Mouse (Mus musculus): ENCODE results near the gene 2610001J05Rik. TPM values are rescaled to one million over a fixed set of nuclear protein-coding genes. Genes with fewer than 3 reads are reported as not detected.

Gene 2610001J05Rik
- polyA plus RNA-seq, 1 experiment from 2014 or later, result 113 TPM

GRCm38 (mm10) chr6:13836967-13837570 lies 34.2 kb downstream of the 2610001J05Rik start:
- no peaks in the 10 kb centered on the region for H3K27me3 ChIP-seq (replicated peaks; ENCODE audit: control insufficient read depth, insufficient read depth, low read length)
- H3K4me1 ChIP-seq (ENCODE audit: control insufficient read depth, insufficient read depth, low read length), result no peaks in the 10 kb centered on the region
- H3K4me2 ChIP-seq (ENCODE audit: low read depth, low read length), result no peak overlapping the region
- no peak overlapping the region for H3K27ac ChIP-seq (ENCODE audit: low read length)
- no peak overlapping the region for H3K9ac ChIP-seq (ENCODE audit: low read depth, low read length)
- no peaks in the 10 kb centered on the region for H3K9me3 ChIP-seq (ENCODE audit: control insufficient read depth, low read length)
- WGBS, result 74% methylated on average over 3 of the region's 3 CpGs
- no peaks in the 10 kb centered on the region for H3K36me3 ChIP-seq (ENCODE audit: control insufficient read depth, insufficient read depth, low read length)
- H3K4me3 ChIP-seq (ENCODE audit: low read length), result no peak overlapping the region
- ATAC-seq, result no peak

DNA sequence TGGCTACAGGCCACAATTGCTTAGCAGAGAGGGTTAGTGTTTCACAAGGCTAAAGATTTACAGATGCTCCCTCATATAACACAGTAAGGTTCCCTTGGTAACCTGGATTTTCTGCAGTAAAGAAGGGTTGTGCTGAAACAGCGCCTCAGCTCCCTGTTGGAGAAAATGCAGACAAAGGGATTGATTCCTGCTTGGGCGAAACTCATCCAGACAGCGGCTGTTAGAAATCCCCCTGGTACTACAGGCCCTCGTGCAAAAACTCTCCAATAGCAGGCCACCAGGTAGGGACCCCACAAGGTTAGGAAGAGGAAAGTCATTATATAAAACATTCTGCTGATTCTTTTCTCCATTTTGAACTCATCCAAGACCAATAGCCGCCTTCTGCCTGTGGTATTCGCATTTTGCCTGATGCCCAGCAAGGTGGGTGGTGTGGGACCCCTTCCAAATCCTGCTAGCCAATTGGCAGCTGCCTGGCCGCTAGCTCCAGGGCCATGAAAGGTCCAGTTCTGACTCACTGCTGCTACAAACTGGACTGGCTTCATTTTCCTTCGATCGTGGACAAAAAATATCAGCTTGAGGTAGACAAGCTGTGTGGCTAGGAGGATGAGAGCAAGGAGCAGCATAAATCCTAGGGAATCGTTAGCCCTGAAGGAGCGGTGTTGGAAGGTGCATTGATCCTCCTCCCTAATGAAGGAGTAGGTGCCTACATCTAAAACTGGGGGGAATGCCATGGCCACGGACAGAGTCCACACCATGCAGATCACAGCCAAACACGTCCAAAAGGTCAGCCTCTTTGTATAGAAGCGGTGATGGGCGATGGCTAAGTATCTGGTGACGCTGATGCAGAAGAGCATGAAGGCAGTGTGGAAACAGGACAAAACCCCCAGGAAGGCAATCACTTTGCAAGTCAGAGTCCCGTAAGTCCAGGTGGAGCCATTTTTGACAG lies 35.3 kb downstream of the 2610001J05Rik start:
- ATAC-seq, result no peak
- 66% methylated on average over 17 of the region's 17 CpGs for WGBS

GRCm38 (mm10) chr6:13832770-13833169 lies 38.5 kb downstream of the 2610001J05Rik start:
- WGBS, result 71% methylated on average over 2 of the region's 2 CpGs
- no peaks in the 10 kb centered on the region for H3K9me3 ChIP-seq (ENCODE audit: control insufficient read depth, low read length)
- H3K9ac ChIP-seq (ENCODE audit: low read depth, low read length), result no peak overlapping the region
- no peak overlapping the region for H3K4me3 ChIP-seq (ENCODE audit: low read length)
- no peaks in the 10 kb centered on the region for H3K27me3 ChIP-seq (replicated peaks; ENCODE audit: control insufficient read depth, insufficient read depth, low read length)
- ATAC-seq, result no peak
- H3K4me2 ChIP-seq (ENCODE audit: low read depth, low read length), result no peak overlapping the region
- no peaks in the 10 kb centered on the region for H3K4me1 ChIP-seq (ENCODE audit: control insufficient read depth, insufficient read depth, low read length)
- H3K36me3 ChIP-seq (ENCODE audit: control insufficient read depth, insufficient read depth, low read length), result no peaks in the 10 kb centered on the region
- no peak overlapping the region for H3K27ac ChIP-seq (ENCODE audit: low read length)

More for the DNA sequence above, 35.3 kb downstream of the 2610001J05Rik start:
- no peak overlapping the region for H3K4me3 ChIP-seq (ENCODE audit: low read length)
- H3K36me3 ChIP-seq (ENCODE audit: control insufficient read depth, insufficient read depth, low read length), result no peaks in the 10 kb centered on the region
- H3K4me2 ChIP-seq (ENCODE audit: low read depth, low read length), result no peak overlapping the region
- H3K4me1 ChIP-seq (ENCODE audit: control insufficient read depth, insufficient read depth, low read length), result no peaks in the 10 kb centered on the region
- H3K9me3 ChIP-seq (ENCODE audit: control insufficient read depth, low read length), result no peaks in the 10 kb centered on the region
- no peaks in the 10 kb centered on the region for H3K27me3 ChIP-seq (replicated peaks; ENCODE audit: control insufficient read depth, insufficient read depth, low read length)
- H3K9ac ChIP-seq (ENCODE audit: low read depth, low read length), result no peak overlapping the region
- H3K27ac ChIP-seq (ENCODE audit: low read length), result no peak overlapping the region

- H3K36me3 ChIP-seq (ENCODE audit: control insufficient read depth, insufficient read depth, low read length), result no peaks in the 10 kb centered on the region
- H3K4me1 ChIP-seq (ENCODE audit: control insufficient read depth, insufficient read depth, low read length), result no peaks in the 10 kb centered on the region
- H3K27me3 ChIP-seq (replicated peaks; ENCODE audit: control insufficient read depth, insufficient read depth, low read length), result no peaks in the 10 kb centered on the region
- no peak overlapping the region for H3K4me3 ChIP-seq (ENCODE audit: low read length)
- H3K9me3 ChIP-seq (ENCODE audit: control insufficient read depth, low read length), result no peaks in the 10 kb centered on the region
- 71% methylated on average over 1 of the region's 1 CpGs for WGBS
- H3K27ac ChIP-seq (ENCODE audit: low read length), result no peak overlapping the region
- no peak for ATAC-seq
- H3K4me2 ChIP-seq (ENCODE audit: low read depth, low read length), result no peak overlapping the region
- H3K9ac ChIP-seq (ENCODE audit: low read depth, low read length), result no peak overlapping the region
These were observed 42.4 kb downstream of the 2610001J05Rik start for GRCm38 (mm10) chr6:13828877-13829276.

Other genes starting within 250 kb of the 2610001J05Rik start
- 4.6 and 9.2 TPM in 2 replicates for gene Bmt2, start 193.6 kb downstream of the 2610001J05Rik start, polyA plus RNA-seq (2015; fragmentation: Nextera tagmentation; extraction: Ambion mirVana)
- gene Gpr85, start 31.6 kb downstream of the 2610001J05Rik start, polyA plus RNA-seq (2015; fragmentation: Nextera tagmentation; extraction: Ambion mirVana), result 3.5 and 3.9 TPM in 2 replicates

Data from intestine, embryonic 16.5 days (tissue).